Mouse (Mus musculus) urinary bladder, postnatal 14 days (tissue): ENCODE measurements at regions not wholly inside any gene's neighbourhood (a gene's known extent, or its start where the extent isn't known, plus 50 kb on each side); places are given as distances from the start of the nearest gene placed in this dataset.

Source experiments
- DNase-seq: peaks from one replicate; pipeline ENCODE4 v3.0.0; 2021; ENCODE audit warnings: low spot score

DNA sequence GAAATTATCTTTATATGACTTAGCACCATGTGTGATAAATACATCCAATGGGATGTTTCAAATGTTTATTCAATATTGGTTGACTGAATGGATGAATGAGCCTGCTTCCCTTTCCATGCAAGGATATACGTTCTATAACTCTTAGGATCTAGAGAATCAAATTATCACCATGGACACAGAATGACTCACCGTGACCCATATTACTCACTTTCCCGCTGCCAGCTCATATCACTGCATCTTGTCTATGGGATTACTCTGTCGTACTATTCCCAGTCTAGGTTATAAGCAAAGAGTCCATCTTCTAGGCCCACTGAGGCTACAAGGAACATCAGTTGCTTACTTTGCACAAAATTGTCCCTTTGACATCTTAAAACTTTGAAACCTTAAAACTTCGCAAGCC, 141.0 kb upstream of the Thbs1 start:
- DNase-seq: no peak

DNA sequence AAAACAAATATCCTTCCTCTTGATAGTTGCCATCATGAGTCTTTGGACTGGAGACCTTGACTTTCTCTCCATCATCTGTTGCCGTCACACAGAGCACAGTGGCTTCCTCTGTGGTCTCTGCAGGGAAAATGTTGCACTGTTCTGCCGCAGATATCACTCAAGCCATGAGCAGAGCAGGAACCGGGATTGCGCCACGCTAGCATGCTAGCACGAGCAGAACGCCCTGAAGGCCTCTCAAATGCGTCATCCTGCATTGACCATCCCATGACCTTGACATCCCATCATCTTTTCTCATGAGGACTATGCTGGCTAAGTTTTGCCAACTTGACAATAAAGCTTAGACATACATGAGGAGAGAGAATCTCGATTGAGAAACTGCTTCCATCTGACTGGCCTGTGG, 134.6 kb upstream of the Thbs1 start:
- no peak for DNase-seq

DNA sequence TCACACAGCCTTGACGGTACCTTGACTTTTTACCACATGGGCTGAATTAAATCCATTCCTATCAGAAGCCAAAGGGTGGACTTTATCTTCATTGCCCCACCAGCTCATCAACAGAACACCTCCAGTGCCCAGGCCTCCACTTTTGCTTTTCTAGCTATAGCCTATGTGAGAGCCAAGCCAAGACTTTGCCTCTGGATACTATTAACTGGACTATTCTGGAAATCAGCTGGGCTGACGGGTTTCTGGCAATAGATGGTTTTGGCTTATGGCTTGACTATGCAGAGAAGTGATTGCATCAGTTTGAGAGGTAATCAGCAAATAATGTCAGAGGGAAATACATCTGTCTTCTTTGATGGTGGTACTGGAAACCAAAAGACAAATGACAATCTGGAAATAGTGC, 130.8 kb upstream of the Thbs1 start:
- no peak for DNase-seq

DNA sequence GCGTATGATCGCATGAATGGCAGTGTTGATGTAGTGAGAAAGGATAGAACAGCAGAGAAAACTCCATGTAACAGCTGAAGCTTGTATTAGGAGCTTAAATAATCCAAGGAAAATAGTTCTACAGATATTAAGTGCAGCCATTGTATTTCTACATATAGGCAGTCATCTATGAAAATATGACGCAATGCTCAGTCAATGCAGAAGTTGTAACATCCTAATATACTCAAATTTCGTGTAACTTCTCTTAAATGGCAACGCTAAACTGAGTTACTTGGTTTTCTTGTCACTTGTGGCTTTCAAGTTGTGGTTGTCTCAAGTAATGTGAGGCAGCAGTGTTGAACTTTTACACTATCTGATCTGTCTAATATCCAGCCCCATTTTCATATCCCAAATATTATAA, 127.1 kb upstream of the Thbs1 start:
- DNase-seq: no peak

GRCm38 (mm10) chr2:117987426-117988215, 124.1 kb upstream of the Thbs1 start:
- DNase-seq: no peak

DNA sequence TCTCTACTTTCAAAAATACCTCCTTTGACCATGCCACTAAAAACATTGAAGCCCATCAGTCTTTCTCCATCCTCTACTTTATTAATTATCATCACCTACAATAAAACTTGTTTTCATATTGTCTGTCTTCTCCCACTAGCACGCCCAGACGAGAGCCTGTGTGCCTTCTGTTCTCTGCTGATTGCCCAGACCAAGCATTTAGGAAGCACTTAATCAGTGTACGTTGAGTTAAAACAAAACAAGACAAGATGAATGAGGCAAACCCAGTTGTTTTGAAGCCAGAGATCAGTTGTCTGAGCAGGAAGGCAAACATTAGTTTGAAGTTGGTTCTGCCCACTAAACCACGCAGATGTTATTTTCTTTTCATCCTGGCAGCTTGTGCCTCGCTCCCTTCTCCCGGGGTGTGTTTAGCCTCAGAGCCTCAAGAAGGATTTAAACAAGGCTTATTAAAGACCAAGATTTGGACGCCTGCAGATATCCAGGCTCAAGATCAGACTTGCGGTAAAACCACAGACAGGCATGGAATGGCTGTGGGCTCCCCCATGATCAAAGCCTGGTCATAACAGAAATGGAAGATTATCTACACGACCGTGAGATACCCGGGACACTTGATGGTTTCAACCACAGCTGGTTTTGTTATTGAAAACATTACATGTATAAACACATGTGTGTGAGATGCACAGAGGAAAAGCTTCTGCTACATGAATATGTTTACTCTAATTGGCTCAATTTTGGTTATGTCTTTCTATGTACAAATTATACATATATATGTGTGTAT, 123.1 kb upstream of the Thbs1 start:
- DNase-seq: no peak

- no peak for DNase-seq
Measured at GRCm38 (mm10) chr2:117989215-117989614, 122.5 kb upstream of the Thbs1 start.

- DNase-seq: no peak
Measured at GRCm38 (mm10) chr2:117996130-117997083, 115.3 kb upstream of the Thbs1 start.

DNA sequence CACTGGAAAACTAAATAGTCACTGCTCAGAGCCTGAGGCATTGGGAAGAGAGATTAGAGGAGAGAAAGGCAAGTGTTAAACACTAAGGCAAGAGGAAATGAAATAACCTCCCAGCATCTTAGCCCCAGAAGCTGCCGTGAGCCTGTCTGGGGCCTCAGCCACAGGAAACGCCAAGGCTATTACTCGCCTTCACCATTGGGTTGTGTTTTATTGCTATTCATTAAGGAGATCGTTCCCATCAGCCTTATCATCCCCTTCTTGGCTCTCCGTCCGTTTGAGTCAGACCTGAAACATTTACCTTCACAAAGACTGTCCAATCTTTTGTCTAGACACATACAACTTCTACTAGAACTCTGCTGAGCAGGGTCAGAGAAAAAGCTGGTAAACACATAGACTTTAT, 112.0 kb upstream of the Thbs1 start:
- no peak for DNase-seq

- DNase-seq: no peak
Measured at GRCm38 (mm10) chr2:118004191-118004590, 107.5 kb upstream of the Thbs1 start.

DNA sequence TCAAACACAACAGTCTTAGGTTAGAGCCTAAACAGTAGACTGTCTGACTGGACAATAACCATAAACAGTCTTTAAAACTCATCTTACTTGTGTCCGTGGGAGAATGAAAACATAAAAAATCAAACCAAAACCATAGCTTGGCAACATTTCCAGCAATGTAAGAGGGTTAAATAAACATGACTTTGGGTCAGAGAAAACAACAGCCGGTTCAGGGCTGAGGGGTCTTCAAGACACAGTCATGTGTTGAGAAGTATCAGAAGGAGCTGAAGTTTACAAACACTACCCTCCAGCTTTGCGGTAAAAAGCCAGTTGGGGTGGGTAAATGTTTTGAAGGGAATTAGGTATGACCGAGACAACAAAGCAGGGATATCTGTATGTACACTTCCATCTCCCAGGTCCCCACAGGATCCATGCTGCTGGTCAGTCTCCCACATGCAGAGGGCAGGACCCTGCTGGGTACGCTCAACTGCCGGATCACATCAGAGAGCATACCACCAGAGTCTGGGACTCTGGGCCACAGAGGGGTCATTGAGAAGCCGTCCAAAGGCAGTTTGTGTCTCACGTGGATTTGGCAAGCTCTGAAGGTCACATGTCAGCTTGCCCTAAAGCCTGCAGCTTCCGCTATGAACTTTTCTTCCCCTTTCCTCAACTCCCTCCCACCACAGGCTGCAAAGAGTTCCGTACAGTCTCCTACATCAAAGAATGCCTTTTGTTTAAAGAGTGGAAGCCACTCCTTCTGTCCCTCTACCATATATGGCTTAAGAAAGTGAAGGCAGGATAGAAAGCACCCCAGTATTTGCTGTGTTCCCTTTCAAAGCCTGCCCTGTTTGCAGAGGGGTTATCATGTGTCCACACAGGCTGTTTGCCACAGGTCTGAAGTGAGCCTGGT, 103.9 kb upstream of the Thbs1 start:
- DNase-seq: no peak

DNA sequence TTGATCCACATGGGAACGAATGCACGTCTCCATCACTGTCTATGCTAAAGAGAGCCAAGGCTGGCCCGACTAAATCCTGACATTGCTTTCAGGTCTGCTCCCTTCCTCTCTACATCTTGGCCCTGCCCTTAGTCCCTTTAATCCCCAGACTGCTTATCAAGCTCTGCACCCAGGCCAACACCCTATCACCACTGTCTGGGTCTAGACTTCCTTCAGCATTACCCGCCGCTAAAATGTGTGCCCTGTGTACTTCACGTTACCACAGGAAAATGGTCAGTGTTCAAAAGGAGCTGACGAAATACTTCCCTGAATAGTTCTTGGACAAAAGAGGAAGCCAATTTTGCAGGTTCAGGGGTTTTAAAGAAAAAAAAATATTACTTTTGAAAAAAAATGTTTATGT, 100.0 kb upstream of the Thbs1 start:
- no peak for DNase-seq

DNA sequence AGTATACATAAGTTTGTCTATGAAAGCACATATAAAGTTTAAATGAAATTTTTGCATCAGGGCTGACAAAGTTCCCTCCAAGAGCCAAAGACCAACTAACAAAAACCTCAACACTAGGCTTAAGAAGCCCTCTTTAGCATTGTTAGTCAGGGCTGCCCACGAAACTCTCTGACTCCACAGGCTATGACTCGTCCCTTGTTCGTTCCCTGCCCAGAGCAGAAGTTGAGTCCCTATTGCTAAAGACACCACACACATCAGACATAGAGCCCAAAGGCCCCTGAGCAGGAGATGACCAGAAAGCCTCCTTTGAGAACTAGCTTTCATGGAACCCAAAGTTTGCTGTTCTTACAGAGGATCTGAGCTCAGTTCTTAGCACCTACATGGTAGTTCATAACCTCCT, 99.5 kb upstream of the Thbs1 start:
- no peak for DNase-seq

DNA sequence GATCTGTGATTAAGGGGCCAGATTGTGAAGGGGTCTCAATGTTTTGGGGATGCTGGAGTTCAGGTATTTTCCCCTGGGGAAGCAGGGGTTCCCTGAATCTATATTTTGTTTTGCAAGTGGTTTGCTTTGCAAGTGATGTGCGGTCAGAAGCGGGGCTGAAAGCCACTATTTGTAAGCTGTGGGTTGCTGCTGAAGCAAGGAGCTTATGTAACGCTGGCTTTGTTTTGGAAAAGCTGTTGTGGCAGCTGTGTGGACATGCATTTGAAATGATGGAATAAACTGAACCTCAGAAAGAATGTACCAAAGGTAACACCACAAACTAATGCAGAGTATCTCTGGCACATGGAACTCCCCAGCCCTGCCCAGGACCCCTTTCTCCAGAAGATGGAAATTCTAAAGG, 98.5 kb upstream of the Thbs1 start:
- DNase-seq: no peak

- no peak for DNase-seq
Measured at GRCm38 (mm10) chr2:118015182-118015581, 96.5 kb upstream of the Thbs1 start.

GRCm38 (mm10) chr2:118025829-118026735, 85.6 kb upstream of the Thbs1 start:
- no peak for DNase-seq

GRCm38 (mm10) chr2:118028881-118029280, 82.8 kb upstream of the Thbs1 start:
- DNase-seq: no peak

GRCm38 (mm10) chr2:118029470-118030108, 82.1 kb upstream of the Thbs1 start:
- DNase-seq: no peak

DNA sequence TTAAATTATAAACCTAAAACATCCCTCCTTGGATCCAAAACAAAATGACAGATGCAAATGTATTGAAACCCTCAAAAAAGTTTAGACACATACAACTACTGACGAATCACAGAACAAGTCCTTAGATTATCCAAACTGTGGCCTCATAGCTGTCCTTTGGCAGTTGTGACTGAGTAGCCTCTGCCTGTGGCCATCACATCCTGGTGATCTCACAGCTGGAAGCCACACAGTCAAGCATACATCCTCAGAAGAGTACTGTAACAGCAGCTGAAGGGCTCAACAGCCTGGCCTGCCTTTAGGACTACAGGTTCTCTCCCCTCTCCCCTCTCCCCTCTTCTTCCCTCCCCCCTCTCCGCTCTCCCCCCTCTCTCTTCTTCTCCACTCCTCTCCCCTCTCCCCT, 80.0 kb upstream of the Thbs1 start:
- DNase-seq: no peak

GRCm38 (mm10) chr2:118033377-118033776, 78.3 kb upstream of the Thbs1 start:
- DNase-seq: no peak
